Mouse (Mus musculus): ENCODE measurements around the gene Nkx2-5.

Gene Nkx2-5

GRCm38 (mm10) chr17:26849746-26850357, 5.0 kb upstream of the Nkx2-5 start:
- no peak for DNase-seq

- DNase-seq = no peak
Measured at GRCm38 (mm10) chr17:26849106-26849745, 4.4 kb upstream of the Nkx2-5 start.

DNA sequence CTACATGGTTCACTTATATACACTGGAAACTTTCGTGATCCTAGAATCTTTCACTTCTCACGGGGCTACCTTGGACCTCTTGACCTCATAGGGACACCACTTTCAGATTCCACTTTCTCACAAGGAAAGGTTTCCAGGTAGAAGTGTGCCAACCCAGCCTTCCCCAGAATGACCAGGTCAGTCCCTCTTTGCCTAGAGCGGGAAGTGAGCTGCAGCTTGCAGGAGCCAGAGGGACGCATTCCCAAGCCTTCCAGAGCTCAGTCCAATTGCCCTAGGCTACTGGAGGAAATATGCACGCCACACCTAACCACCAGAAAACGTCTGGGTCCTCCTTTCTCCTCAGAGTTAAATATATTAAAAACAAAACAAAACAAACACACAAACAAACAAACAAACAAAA, 3.4 kb upstream of the Nkx2-5 start:
- no peak for DNase-seq

GRCm38 (mm10) chr17:26847801-26848200, 3.0 kb upstream of the Nkx2-5 start:
- no peak for DNase-seq

GRCm38 (mm10) chr17:26846411-26846810, 1.6 kb upstream of the Nkx2-5 start:
- no peak for DNase-seq

- no peak for DNase-seq
Measured at GRCm38 (mm10) chr17:26845149-26846050, 591 bp upstream of the Nkx2-5 start.

- DNase-seq = no peak
Measured at GRCm38 (mm10) chr17:26844371-26844851, 398 bp downstream of the Nkx2-5 start.

DNA sequence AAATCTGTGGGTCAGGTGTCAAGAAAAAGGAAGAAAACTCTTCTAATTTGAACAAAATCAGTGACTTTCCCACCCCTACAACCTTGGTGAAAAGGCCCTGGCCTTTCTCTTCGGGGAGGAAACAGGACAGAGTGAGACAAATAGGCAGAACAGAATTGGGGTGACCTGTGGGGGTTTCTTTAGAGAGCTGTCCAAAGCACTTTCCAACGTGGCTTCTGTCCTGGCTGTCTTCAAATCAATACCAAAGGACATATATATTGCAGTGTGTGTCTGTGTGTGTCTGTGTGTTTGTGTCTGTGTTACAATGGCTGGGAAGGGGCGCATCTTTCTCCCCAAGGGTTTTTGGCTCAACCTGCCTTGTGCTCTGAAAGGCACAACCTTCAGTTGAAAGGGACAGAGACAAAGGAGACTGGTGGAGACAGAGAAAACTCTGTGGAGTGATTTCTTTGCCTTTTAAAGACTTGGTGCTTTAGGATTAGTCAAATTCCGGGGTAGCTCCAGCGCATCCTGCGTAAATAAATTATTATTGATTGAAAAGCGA, 1.0 kb downstream of the Nkx2-5 start:
- no peak for DNase-seq

DNA sequence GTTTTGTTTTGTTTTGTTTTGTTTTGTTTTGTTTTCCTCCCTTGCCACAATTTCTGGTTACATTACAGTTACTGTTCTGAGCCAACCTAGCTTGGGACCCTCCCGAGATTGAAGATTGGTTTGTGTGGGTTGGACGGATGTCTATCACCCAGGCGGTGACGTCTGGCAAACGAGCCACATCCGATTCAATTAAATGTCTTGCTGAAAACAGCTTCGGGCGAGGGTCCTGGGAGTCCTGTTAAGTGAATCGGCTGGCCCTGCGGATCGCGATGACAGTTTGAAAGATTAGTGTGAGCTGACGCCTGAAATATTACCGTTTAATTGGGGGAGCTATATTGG, 1.6 kb downstream of the Nkx2-5 start:
- DNase-seq = no peak

- DNase-seq = no peak
Measured at GRCm38 (mm10) chr17:26842431-26843228, 2.2 kb downstream of the Nkx2-5 start.

GRCm38 (mm10) chr17:26841981-26842380, 2.8 kb downstream of the Nkx2-5 start:
- no peak for DNase-seq

GRCm38 (mm10) chr17:26840922-26841731, 3.7 kb downstream of the Nkx2-5 start:
- no peak for DNase-seq

DNA sequence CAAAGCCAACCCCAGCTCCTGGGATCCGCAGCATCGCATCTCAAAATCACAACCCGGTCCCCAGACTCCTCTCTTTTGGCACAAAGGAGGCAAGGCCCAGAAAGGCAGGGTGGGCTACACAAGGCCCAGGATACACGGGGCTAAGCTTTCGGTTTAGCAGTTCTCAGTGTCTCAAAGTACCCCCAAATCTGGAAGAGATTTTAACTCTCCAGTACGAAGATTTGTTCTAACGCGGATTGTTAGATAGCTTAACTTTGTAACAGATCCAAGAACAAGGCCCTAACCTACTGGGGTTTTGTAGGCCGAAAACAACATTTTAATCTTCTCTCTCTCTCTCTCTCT, 4.4 kb downstream of the Nkx2-5 start:
- no peak for DNase-seq

DNA sequence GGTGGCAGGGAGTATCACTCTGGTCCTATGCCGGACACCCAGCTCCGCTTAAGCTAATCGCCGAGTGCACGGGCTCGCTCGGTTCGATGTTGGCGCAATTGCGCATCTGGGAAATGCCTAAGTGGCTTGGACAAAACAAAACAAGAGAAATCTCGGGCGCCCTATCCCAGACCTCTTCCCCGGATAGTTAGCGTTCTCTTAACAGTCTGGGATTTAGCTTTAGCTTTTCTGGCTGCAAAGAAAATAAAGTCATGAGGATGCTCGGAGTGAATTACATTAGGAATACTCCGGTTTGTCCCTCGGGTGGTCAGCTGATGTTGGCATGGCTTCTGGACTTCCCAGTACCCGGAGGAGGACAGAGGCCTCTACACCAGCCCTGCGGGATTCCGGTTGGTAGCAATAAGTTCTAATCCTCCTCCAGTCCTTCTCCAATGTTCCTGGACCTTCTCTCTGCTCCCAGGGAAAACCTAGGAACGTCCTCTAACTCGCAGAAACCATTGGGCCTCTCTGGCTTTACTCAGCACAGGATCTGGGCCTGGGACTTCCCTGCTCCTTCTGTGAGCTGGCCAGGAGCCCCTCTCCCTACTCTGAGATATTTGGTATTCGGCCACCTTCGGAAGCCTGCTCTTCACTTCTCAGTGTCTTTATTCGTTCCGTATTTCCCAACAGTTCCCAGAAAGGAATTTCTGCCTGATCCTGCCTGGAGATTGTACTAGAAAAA, 4.9 kb downstream of the Nkx2-5 start:
- no peak for DNase-seq

DNA sequence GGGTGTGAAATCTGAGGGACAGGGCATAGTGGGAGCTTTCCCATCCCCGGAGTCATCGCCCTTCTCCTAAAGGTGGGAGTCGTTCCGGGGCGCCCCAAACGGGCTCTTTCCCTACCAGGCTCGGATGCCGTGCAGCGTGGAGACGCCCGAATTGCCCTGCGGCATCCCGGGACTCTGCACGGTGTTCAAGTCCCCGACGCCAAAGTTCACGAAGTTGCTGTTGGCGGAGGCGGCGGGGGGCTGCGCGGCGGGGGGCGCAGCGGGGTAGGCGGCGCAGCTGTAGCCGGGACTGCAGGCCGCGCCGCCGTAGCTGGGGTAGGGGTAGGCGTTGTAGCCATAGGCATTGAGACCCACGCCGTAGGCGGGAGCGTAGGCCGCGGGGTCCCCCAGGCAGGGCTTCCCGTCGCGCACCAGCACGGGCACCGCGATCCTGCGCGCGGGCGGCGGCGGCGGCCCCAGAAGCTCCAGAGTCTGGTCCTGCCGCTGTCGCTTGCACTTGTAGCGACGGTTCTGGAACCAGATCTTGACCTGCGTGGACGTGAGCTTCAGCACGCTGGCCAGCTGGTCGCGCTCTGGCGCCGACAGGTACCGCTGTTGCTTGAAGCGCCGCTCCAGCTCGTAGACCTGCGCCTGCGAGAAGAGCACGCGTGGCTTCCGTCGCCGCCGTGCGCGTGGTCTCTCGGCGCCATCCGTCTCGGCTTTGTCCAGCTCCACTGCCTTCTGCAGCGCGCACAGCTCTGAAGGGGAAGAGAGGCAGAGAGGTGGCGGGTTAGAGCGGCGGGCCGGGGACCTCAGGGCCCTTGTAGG, 5.7 kb downstream of the Nkx2-5 start:
- DNase-seq = no peak

- no peak for DNase-seq
Measured at GRCm38 (mm10) chr17:26838191-26838910, 6.5 kb downstream of the Nkx2-5 start.

GRCm38 (mm10) chr17:26837546-26837985, 7.2 kb downstream of the Nkx2-5 start:
- no peak for DNase-seq

DNA sequence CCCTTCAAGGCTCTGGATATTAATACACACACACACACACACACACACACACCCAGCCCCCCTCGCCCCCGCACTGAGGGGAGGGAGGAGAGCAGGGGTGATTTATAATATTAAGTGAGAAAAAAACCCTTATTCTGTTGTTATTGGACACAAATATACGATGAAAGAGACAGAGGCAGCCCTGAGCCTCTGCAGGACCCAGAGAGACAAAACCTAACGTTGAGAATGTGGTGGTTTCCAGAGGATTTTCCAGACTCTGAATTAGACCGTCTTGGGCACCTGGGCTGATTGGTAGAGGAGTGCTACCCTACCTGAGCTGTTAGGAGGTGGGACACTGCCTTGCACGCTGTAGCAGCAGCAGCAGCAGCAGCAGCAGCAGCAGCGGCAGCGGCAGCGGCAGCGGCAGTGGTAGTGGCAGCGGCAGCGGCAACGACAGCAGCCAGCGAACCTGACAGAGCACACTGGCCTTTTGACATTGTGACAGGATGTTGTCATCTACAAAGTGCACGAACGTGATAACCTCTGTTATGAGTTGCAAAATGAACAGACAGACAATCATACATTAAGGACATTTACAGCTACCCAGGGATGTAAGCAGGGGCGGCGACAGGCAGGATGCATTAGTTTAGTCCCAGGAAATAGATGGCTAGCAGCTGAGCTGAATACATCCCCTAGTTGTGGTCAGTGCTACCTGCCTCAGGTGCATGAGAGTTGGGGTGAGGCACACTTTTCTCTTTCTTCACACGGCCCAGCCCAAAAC, 7.8 kb downstream of the Nkx2-5 start:
- no peak for DNase-seq

- DNase-seq = no peak
Measured at GRCm38 (mm10) chr17:26836377-26836776, 8.4 kb downstream of the Nkx2-5 start.
